Mouse (Mus musculus): ENCODE measurements around the gene Ccdc40. TPM values are rescaled to one million over a fixed set of nuclear protein-coding genes. Genes with fewer than 3 reads are reported as not detected.
A peak's percentile ranks its signal among the peaks of the same experiment; 100 is the strongest.
"Not testable (repeated sequence)": the region's sequence is repeated elsewhere in the genome, so short reads cannot be mapped to it uniquely, and the experiment has no call there.

The Ccdc40 gene
- polyA plus RNA-seq, 1 experiment from 2014 or later: 6.7 TPM

DNA sequence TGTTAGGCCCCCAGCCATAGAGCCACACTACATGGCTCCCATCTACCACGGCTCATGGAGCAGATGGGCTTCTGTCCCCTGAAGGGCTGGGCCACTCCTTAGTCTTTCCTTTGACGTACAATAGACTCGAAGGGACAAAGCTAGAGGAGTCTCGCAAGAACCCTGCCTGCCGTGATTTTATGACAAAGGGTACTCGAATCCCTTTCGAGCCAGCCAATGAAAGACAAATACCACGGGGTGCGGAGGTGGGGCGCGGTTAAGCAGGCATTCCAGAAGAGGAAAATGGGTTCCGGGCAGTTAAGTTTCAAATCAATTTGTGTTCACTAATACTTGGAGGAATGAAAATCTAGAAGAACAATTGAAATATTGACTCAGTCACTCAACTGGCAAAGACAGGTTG lies 11.1 kb downstream of the Ccdc40 start:
- H3K36me3 ChIP-seq: no peaks in the 10 kb centered on the region
- peaks cover 12% of the 10 kb centered on the region for H3K4me1 ChIP-seq
- 95% methylated on average over 12 of the region's 12 CpGs for WGBS
- ATAC-seq (ENCODE audit: insufficient number of reproducible peaks, insufficient read depth, low FRiP score, low TSS enrichment, low read depth): no peak
- H3K27ac ChIP-seq: no peak overlapping the region
- H3K4me2 ChIP-seq: no peak overlapping the region
- no peak overlapping the region for H3K4me3 ChIP-seq
- no peaks in the 10 kb centered on the region for H3K9me3 ChIP-seq
- H3K27me3 ChIP-seq: no peaks in the 10 kb centered on the region
- H3K9ac ChIP-seq: no peak overlapping the region

DNA sequence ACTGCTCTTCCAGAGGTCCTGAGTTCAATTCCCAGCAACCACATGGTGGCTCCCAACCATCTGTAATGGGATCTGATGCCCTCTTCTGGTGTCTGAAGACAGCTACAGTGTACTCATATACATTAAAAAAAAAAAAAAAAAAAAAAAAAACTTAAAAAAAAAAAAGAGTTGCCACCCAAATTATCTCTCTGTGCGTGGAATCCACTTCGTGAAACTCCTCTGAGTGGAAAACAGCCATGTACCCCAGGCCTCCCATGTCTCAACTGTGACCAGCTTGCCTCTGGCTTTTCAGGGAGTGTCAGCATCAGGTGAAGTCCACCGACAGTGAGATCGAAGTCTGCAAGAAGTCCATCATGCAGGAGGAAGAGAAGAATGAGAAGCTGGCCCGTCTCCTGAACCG lies 17.2 kb downstream of the Ccdc40 start:
- not testable (repeated sequence) for H3K9ac ChIP-seq; H3K4me1 ChIP-seq; H3K27me3 ChIP-seq; ATAC-seq (ENCODE audit: insufficient number of reproducible peaks, insufficient read depth, low FRiP score, low TSS enrichment, low read depth); H3K9me3 ChIP-seq; H3K36me3 ChIP-seq; H3K27ac ChIP-seq; H3K4me2 ChIP-seq; H3K4me3 ChIP-seq
- WGBS: 90% methylated on average over 6 of the region's 6 CpGs

DNA sequence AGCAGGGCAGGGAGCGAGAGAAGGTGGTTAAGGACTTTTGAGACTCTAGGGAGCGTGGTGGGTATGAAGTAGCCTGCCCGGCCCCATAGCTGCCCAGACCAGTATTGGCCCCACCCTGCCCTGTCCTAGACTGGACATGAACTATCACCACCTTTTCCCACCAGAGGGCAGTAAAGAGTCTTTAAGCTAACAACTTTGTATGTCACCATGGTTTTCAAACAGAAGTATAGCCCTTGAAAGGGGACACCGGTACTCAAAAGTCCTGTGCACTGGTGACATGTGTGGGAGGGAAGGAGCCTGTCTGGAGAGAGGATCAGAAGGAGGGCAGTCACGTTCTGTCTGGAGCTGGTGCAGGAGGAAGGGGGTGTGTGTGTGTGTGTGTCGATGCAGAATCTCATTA lies 20.6 kb downstream of the Ccdc40 start:
- Histone ChIP-seq H3K4me2 (no peak overlapping the region), H3K9me3 (no peaks in the 10 kb centered on the region), H3K36me3 (no peaks in the 10 kb centered on the region), H3K27me3 (no peaks in the 10 kb centered on the region), H3K27ac (no peak overlapping the region), H3K4me3 (no peak overlapping the region), H3K4me1 (peaks cover 28% of the 10 kb centered on the region), H3K9ac (no peak overlapping the region; the same call in 1 of the 2 replicates)
- WGBS: 24% methylated on average over 6 of the region's 6 CpGs
- ATAC-seq (ENCODE audit: insufficient number of reproducible peaks, insufficient read depth, low FRiP score, low TSS enrichment, low read depth): no peak

DNA sequence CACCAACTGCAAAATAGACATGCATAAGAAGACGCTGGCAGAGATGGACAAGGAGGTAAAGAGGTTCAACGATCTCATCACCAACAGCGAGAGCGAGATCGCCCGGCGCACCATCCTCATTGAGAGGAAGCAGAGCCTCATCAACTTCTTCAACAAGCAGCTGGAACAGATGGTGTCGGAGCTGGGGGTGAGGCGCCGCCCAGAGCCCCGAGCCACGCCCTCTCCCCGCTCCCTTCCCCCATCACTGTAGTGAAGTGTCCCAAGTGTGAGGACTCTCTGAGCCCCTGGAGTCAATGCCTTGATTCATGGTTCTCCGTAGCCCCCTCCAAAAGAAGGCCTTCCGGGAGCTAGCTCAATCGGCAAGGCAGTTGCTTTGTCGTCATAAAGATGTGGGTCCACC lies 22.6 kb downstream of the Ccdc40 start:
- no peak for ATAC-seq (ENCODE audit: insufficient number of reproducible peaks, insufficient read depth, low FRiP score, low TSS enrichment, low read depth)
- Histone ChIP-seq H3K9ac (no peak overlapping the region), H3K27ac (no peak overlapping the region), H3K4me3 (no peak overlapping the region), H3K4me1 (peaks cover 28% of the 10 kb centered on the region), H3K4me2 (no peak overlapping the region), H3K9me3 (no peaks in the 10 kb centered on the region), H3K27me3 (no peaks in the 10 kb centered on the region), H3K36me3 (no peaks in the 10 kb centered on the region)
- 66% methylated on average over 17 of the region's 17 CpGs for WGBS

DNA sequence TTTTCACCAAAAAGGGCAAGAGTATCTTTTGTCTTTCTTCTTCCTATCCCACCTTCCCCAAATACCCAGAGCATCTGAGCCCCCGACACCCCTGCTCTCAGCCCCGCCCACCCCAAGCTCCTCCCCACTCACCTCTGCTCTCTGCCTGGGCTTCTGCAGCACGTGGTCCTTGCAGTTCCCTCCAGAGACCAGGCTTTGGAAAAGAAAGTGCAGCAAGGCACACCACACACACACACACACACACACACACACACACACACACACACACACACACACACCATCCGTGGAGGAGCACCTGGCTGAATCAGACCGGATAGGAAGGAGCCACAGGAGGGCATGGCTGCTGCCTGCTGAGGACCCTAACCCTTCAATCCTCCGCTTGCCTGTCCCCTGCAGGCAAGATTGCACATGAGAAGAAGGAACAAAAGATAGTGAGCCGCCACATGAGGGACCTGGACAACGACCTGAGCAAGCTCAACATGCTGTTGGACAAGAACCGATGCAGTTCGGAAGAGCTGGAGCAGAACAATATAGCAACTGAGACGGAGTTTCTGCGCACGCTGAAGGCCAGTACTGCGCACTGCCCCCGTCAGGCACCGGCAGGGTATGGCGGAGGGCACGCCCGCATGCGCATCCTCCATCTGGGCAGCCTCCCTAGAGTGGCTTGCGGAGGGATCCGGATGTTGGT lies 24.6 kb downstream of the Ccdc40 start:
- peaks cover 33% of the 10 kb centered on the region for H3K4me1 ChIP-seq
- peak overlapping the region; percentile 62 for H3K9ac ChIP-seq
- 8% methylated on average over 22 of the region's 22 CpGs for WGBS
- H3K36me3 ChIP-seq: no peaks in the 10 kb centered on the region
- no peak overlapping the region for H3K27ac ChIP-seq
- no peaks in the 10 kb centered on the region for H3K9me3 ChIP-seq
- peak overlapping the region; percentile 62 for H3K4me2 ChIP-seq
- H3K4me3 ChIP-seq: peak overlapping the region; percentile 31
- H3K27me3 ChIP-seq: no peaks in the 10 kb centered on the region
- ATAC-seq (ENCODE audit: insufficient number of reproducible peaks, insufficient read depth, low FRiP score, low TSS enrichment, low read depth): peak; percentile 60; the same call in 1 of the 2 replicates

DNA sequence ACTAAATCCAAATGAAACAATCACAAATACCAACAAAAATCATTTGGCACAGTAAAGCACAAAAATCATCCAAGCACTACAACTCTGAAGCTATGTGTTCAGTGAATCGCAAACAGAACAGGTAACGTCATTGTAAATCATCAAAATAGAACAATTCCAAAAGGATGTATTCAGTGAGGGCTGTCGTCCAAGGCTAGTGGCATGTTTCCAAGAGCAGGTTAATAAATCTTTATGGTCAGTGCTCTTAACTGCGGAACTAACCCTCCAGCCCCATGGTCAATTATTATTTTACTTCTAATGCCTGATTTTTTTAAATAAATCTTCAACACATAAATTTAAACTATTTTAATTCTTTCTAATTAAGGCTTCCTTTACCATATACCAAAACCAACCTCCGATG lies 28.2 kb downstream of the Ccdc40 start:
- H3K9me3 ChIP-seq; H3K36me3 ChIP-seq; H3K4me2 ChIP-seq; H3K4me3 ChIP-seq; ATAC-seq (ENCODE audit: insufficient number of reproducible peaks, insufficient read depth, low FRiP score, low TSS enrichment, low read depth); H3K27ac ChIP-seq; H3K9ac ChIP-seq; H3K27me3 ChIP-seq: not testable (repeated sequence)
- peaks cover 26% of the 10 kb centered on the region for H3K4me1 ChIP-seq
- 88% methylated on average over 5 of the region's 5 CpGs for WGBS

DNA sequence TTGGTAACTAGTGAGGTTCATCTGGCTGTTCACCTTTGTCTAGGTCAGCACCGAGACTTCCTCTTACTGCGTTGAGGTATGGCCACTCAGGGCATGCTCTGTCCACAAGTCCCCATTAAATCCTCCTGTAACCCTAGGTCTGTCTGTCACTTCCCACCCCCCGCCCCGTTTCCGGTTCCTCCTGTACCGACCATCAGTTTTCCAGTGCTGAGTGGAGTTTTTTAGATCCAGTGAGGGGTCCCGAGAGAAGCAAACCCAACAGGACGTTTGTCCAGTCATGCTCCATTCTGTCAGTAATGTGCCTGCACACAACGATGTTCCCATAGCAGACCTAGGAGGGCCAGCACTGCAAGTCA lies 29.8 kb downstream of the Ccdc40 start:
- Histone ChIP-seq H3K4me3 (peak overlapping the region; percentile 31), H3K27ac (no peak overlapping the region), H3K9me3 (no peaks in the 10 kb centered on the region), H3K4me1 (peaks cover 10% of the 10 kb centered on the region), H3K4me2 (peak overlapping the region; percentile 54), H3K36me3 (no peaks in the 10 kb centered on the region), H3K27me3 (no peaks in the 10 kb centered on the region), H3K9ac (peak overlapping the region; percentile 47)
- 63% methylated on average over 9 of the region's 9 CpGs for WGBS
- no peak for ATAC-seq (ENCODE audit: insufficient number of reproducible peaks, insufficient read depth, low FRiP score, low TSS enrichment, low read depth)

DNA sequence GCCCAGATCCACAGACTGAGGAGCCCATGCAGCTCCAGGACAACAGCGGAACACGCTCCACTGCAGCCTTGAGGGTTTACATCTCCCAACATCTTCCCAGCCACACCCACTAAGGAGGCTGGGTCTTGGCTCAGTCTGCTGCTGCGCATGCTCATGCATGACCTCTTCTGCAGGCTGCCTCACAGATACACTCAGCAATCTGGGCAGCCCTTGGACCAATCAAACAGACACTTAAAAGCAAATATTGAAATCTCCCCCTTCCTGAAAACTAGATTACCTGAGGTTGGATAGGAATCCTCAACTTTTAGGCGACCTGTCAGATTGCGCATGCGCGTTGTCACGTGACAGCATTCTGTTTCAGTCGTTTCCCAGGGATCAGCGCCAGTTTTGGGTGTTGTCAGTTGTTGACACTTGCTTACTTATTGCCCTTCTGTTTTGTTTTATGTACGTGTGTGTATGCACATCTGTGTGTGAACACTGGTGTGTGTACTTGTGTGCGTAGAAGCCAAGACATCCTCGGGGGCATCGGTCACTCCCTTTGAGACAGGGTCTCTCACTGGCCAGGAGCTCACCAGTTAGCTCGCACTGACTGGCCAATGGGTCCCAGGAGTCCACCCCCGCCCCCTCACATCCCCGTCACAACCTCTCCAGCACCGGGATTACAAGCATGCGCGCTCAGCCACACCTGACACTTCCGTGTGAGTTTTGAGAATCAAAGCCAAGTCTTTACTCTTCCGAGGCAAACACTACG lies 30.4 kb downstream of the Ccdc40 start:
- Histone ChIP-seq H3K27ac (no peak overlapping the region), H3K4me2 (peak overlapping the region; percentile 54), H3K4me3 (peak overlapping the region; percentile 31), H3K36me3 (no peaks in the 10 kb centered on the region), H3K9ac (peak overlapping the region; percentile 47), H3K9me3 (no peaks in the 10 kb centered on the region), H3K4me1 (peaks cover 5% of the 10 kb centered on the region), H3K27me3 (no peaks in the 10 kb centered on the region)
- WGBS: 64% methylated on average over 23 of the region's 23 CpGs
- ATAC-seq (ENCODE audit: insufficient number of reproducible peaks, insufficient read depth, low FRiP score, low TSS enrichment, low read depth): no peak

DNA sequence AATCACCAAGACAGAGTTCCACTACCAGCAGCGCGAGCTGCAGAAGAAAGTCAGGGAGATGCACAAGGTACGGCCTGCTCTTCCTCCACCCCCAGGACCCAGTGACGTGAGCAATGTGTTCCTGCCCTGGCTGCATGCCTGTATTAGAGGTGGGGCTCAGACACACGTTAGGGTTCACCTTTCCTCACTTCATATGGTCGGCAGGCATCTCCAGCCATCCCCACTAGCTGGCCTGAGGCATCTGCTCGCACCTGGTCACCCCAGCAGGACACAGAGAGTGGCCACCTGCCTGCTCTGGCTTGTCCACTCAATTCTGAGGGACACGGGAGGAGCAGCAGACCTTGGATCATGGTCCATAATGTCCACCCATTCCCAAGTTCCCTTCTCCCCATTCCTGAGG lies 31.6 kb downstream of the Ccdc40 start:
- no peak overlapping the region for H3K4me2 ChIP-seq
- H3K27ac ChIP-seq: no peak overlapping the region
- H3K4me1 ChIP-seq: peaks cover 5% of the 10 kb centered on the region
- H3K9me3 ChIP-seq: no peaks in the 10 kb centered on the region
- ATAC-seq (ENCODE audit: insufficient number of reproducible peaks, insufficient read depth, low FRiP score, low TSS enrichment, low read depth): no peak
- H3K36me3 ChIP-seq: peaks cover 6% of the 10 kb centered on the region; the same call in 1 of the 2 replicates
- 81% methylated on average over 8 of the region's 8 CpGs for whole genome bisulfite sequencing
- no peak overlapping the region for H3K9ac ChIP-seq
- no peaks in the 10 kb centered on the region for H3K27me3 ChIP-seq
- H3K4me3 ChIP-seq: no peak overlapping the region

DNA sequence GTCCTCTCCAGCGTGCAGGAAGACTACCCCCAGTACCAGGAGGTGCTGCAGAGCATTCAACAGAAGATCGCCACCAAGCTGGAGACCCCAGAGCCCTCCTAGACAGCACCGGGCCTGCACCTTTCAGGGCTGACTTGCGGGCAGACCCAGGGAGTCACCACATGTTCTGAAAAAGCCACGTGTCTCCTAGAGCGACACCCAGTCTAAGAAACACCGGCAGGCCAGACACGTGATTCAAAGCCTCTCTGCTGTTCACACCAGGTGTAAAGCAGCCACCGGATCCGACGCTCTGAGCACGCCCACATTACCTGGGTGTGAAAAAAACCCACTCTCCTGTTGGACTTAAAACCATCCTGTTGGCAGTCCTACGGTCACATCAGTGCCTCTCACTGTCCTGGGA lies 36.0 kb downstream of the Ccdc40 start:
- Histone ChIP-seq H3K27ac (no peak overlapping the region), H3K4me1 (peaks cover 14% of the 10 kb centered on the region), H3K27me3 (no peaks in the 10 kb centered on the region), H3K4me3 (no peak overlapping the region), H3K36me3 (peaks cover 6% of the 10 kb centered on the region; the same call in 1 of the 2 replicates), H3K9ac (no peak overlapping the region), H3K4me2 (no peak overlapping the region), H3K9me3 (no peaks in the 10 kb centered on the region)
- 91% methylated on average over 13 of the region's 13 CpGs for WGBS
- no peak for ATAC-seq (ENCODE audit: insufficient number of reproducible peaks, insufficient read depth, low FRiP score, low TSS enrichment, low read depth)

DNA sequence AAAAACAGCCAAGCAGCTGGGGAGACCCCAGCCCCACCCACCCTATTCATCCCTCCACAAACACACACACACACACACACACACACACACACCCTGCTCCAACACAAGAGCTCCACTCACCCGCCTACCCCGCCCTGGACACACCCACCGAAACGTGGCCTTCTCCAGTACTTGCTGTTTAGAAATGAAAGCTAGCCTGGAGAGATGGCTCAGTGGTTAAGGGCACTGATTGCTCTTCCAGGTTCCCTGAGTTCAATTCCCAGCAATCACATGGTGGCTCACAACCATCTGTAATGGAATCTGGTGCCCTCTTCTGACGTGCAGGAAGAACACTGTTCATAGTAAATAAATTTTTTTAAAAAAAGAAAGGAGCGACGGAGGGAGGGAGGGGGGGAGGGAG lies 37.4 kb downstream of the Ccdc40 start:
- no peak for ATAC-seq (ENCODE audit: insufficient number of reproducible peaks, insufficient read depth, low FRiP score, low TSS enrichment, low read depth)
- Histone ChIP-seq H3K27me3 (no peaks in the 10 kb centered on the region), H3K36me3 (peaks cover 17% of the 10 kb centered on the region), H3K9ac (no peak overlapping the region), H3K4me2 (no peak overlapping the region), H3K9me3 (no peaks in the 10 kb centered on the region), H3K4me1 (peaks cover 14% of the 10 kb centered on the region), H3K27ac (no peak overlapping the region), H3K4me3 (no peak overlapping the region)
- WGBS: 75% methylated on average over 7 of the region's 7 CpGs

DNA sequence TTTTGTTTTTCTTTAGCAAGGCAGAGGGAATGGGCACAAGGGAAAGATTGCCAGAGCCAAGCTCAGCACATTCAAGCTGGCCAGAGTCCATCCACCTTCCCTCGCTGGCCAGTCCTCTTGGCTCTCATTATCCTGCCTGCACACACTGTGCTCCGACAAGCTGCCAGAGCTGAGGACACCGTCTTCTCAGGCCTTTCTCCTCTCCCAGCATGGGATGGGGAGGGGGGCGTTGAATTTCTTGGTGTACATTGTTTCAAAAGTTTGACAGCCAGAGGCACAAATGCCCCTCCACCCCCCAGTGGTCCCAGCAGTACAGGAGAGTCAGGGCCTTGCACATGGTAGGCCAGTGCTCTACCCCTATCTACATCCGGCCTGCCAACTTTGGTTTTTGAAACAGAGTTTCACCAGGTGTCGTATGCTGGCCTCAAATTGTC lies 38.9 kb downstream of the Ccdc40 start:
- Histone ChIP-seq H3K9me3 (no peaks in the 10 kb centered on the region), H3K4me2 (peak overlapping the region; percentile 80), H3K9ac (peak overlapping the region; percentile 83; the same call in 1 of the 2 replicates), H3K4me1 (peaks cover 14% of the 10 kb centered on the region), H3K27me3 (no peaks in the 10 kb centered on the region), H3K36me3 (peaks cover 25% of the 10 kb centered on the region), H3K4me3 (peak overlapping the region; percentile 73; the same call in 1 of the 2 replicates), H3K27ac (no peak overlapping the region)
- ATAC-seq (ENCODE audit: insufficient number of reproducible peaks, insufficient read depth, low FRiP score, low TSS enrichment, low read depth): no peak
- 47% methylated on average over 6 of the region's 6 CpGs for WGBS

Measured in embryonic facial prominence, embryonic 13.5 days (tissue).